Mouse (Mus musculus) erythroid progenitor cell, adult 5-6 weeks (primary cell): ENCODE data around the gene Alg14. TPM values are rescaled to one million over a fixed set of nuclear protein-coding genes. Genes with fewer than 3 reads are reported as not detected.
A peak's percentile ranks its signal among the peaks of the same experiment; 100 is the strongest.

Experiments used
- ATAC-seq: replicated peaks from 2 replicates; pipeline ENCODE4 v1.8.0; 2016; ENCODE audit warnings: moderate number of reproducible peaks, mild to moderate bottlenecking, moderate TSS enrichment, inconsistent platforms; ENCODE audit not compliant: poor library complexity, low FRiP score, severe bottlenecking
- total RNA-seq, 2 experiments: library from RNA; stranded (forward) in 1 of 2; stranded (reverse) in 1 of 2; fragments of 150-400 nt in 1 of 2; fragments of 186-747, 209-891 nt in 1 of 2; gene quantifications; 2 replicates each; pipeline versions ENCODE4 v1.2.3 to v1.2.4; 2015 to 2017; ENCODE audit warnings: low replicate concordance in 2 of 2

Alg14 gene
- total RNA-seq, 2 experiments from 2014 or later, result 0.23 to 12.6 TPM

- ATAC-seq, result no peak
These were observed 104.2 kb downstream of the Alg14 start for GRCm38 (mm10) chr3:121395588-121396295.

- ATAC-seq, result no peak
These were observed 105.0 kb downstream of the Alg14 start for GRCm38 (mm10) chr3:121396561-121396960.

GRCm38 (mm10) chr3:121397007-121397406, 105.4 kb downstream of the Alg14 start:
- ATAC-seq, result no peak

GRCm38 (mm10) chr3:121401384-121401783, 109.8 kb downstream of the Alg14 start:
- ATAC-seq, result no peak

GRCm38 (mm10) chr3:121402096-121402495, 110.5 kb downstream of the Alg14 start:
- ATAC-seq, result no peak

GRCm38 (mm10) chr3:121403449-121403848, 111.9 kb downstream of the Alg14 start:
- no peak for ATAC-seq

GRCm38 (mm10) chr3:121405101-121405500, 113.5 kb downstream of the Alg14 start:
- 0 out of 2 replicates have a peak, but pooled peaks have one; percentile 19 for ATAC-seq

- ATAC-seq, result no peak
These were observed 115.8 kb downstream of the Alg14 start for GRCm38 (mm10) chr3:121407417-121407816.

- no peak for ATAC-seq
These were observed 116.8 kb downstream of the Alg14 start for GRCm38 (mm10) chr3:121408386-121408785.

- no peak for ATAC-seq
These were observed 119.9 kb downstream of the Alg14 start for GRCm38 (mm10) chr3:121411450-121411849.

Other genes with a start within 250 kb of the Alg14 start
- 2.5 and 2.9 TPM in 2 replicates for gene Rwdd3, start 120.1 kb upstream of the Alg14 start, total RNA-seq (2015; ENCODE audit: low replicate concordance)
- gene Rwdd3, start 120.1 kb upstream of the Alg14 start, total RNA-seq (2017; ENCODE audit: low replicate concordance), result 0.39 TPM in 1 of 2 replicates, not detected in the other
- gene Tmem56, start 8.7 kb upstream of the Alg14 start, total RNA-seq (2015; ENCODE audit: low replicate concordance), result 44.0 and 57.0 TPM in 2 replicates
- 36.5 and 43.3 TPM in 2 replicates for gene Tmem56, start 8.7 kb upstream of the Alg14 start, total RNA-seq (2017; ENCODE audit: low replicate concordance)
- gene Cnn3, start 134.7 kb downstream of the Alg14 start, total RNA-seq (2015; ENCODE audit: low replicate concordance), result 9.7 and 41.1 TPM in 2 replicates
- gene Cnn3, start 134.7 kb downstream of the Alg14 start, total RNA-seq (2017; ENCODE audit: low replicate concordance), result 13.6 and 36.1 TPM in 2 replicates
- gene Slc44a3, start 240.6 kb downstream of the Alg14 start, total RNA-seq (2015; ENCODE audit: low replicate concordance), result not detected in 2 replicates
- not detected in 2 replicates for gene Slc44a3, start 240.6 kb downstream of the Alg14 start, total RNA-seq (2017; ENCODE audit: low replicate concordance)